In the genomic region with DNA sequence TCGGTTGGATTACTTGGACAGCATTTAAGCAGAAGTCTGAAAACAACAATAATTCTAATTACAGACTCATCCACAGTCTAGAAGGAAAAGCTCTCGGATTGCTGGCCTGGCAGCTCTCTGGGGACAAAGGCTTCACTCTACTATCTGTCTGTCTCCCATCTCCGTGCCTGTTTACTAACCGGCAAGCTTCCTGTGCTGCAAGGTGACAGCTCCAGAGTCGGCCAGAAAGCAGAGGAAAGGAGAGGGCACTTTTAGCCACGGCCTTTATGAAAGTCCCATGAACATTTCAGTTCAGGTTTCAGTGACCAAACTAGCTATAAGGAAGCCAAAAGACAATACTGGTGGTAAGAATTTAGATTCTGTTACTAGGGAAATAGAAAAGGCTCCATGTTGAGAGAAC, we compare ENCODE assay signal across 27 mouse cellular contexts. TPM values are rescaled to one million over a fixed set of nuclear protein-coding genes. Genes with fewer than 3 reads are reported as not detected.
DNase-seq lines count a peak whose midpoint lies in the region; ATAC-seq and TF ChIP-seq lines count a peak whose summit lies in the region.
"Had no signal": no experiment of that assay in that cellular context is flagged by ENCODE, and none has a peak within 500 bp of the region (broad histone marks: within the 10 kb centered on the region; RNA-seq: fewer than 3 reads in every experiment).

No protein-coding gene starts in this region.

- TF ChIP-seq CTCF in stomach, postnatal 0 days (IDR thresholded peaks at IDR 0.05; ENCODE audit: low read depth), result no peak

- H3K36me3 ChIP-seq in heart, embryonic 10.5 days, result no peaks in the 10 kb centered on the region
- H3K36me3 ChIP-seq in heart, embryonic 11.5 days (ENCODE audit: control insufficient read depth, insufficient read depth, low read length), result no peaks in the 10 kb centered on the region
- H3K36me3 ChIP-seq in stomach, postnatal 0 days (ENCODE audit: control insufficient read depth, insufficient read depth, low read length), result no peaks in the 10 kb centered on the region
- no peaks in the 10 kb centered on the region for H3K36me3 ChIP-seq in liver, embryonic 12.5 days
- H3K36me3 ChIP-seq: embryonic facial prominence, embryonic 13.5 days; embryonic facial prominence, embryonic 15.5 days; forebrain, embryonic 10.5 days; forebrain, embryonic 12.5 days; forebrain, embryonic 15.5 days had no signal

- H3K9ac ChIP-seq in heart, embryonic 11.5 days (ENCODE audit: low read depth, low read length), result no peak overlapping the region
- H3K9ac ChIP-seq in stomach, postnatal 0 days (ENCODE audit: low read length), result no peak overlapping the region
- H3K9ac ChIP-seq in liver, embryonic 12.5 days, result no peak overlapping the region
- H3K9ac ChIP-seq: embryonic facial prominence, embryonic 13.5 days; embryonic facial prominence, embryonic 15.5 days; forebrain, embryonic 12.5 days; forebrain, embryonic 15.5 days had no signal

- H3K4me1 ChIP-seq in heart, embryonic 10.5 days, result peaks cover 23% of the 10 kb centered on the region; the same call in 1 of the 2 replicates
- peaks cover 12% of the 10 kb centered on the region for H3K4me1 ChIP-seq in heart, embryonic 11.5 days (ENCODE audit: control insufficient read depth, insufficient read depth, low read length)
- no peaks in the 10 kb centered on the region for H3K4me1 ChIP-seq in stomach, postnatal 0 days (replicated peaks; ENCODE audit: control insufficient read depth, insufficient read depth)
- peaks cover 32% of the 10 kb centered on the region for H3K4me1 ChIP-seq in liver, embryonic 12.5 days
- H3K4me1 ChIP-seq: embryonic facial prominence, embryonic 13.5 days; forebrain, embryonic 15.5 days had no signal

- H3K27me3 ChIP-seq in heart, embryonic 10.5 days (ENCODE audit: insufficient read depth, poor library complexity, severe bottlenecking), result no peaks in the 10 kb centered on the region
- H3K27me3 ChIP-seq in heart, embryonic 11.5 days (ENCODE audit: control insufficient read depth, insufficient read depth, low read length), result no peaks in the 10 kb centered on the region
- no peaks in the 10 kb centered on the region for H3K27me3 ChIP-seq in stomach, postnatal 0 days (ENCODE audit: control insufficient read depth, insufficient read depth, low read length)
- no peaks in the 10 kb centered on the region for H3K27me3 ChIP-seq in liver, embryonic 12.5 days (replicated peaks)
- H3K27me3 ChIP-seq: embryonic facial prominence, embryonic 13.5 days; embryonic facial prominence, embryonic 15.5 days; forebrain, embryonic 12.5 days; forebrain, embryonic 15.5 days had no signal

- ATAC-seq in heart, embryonic 11.5 days (replicated peaks; ENCODE audit: insufficient number of reproducible peaks, low FRiP score, low TSS enrichment), result no peak
- no peak for ATAC-seq in stomach, postnatal 0 days (ENCODE audit: low FRiP score, low TSS enrichment)
- no peak for ATAC-seq in liver, embryonic 12.5 days
- ATAC-seq: forebrain, embryonic 15.5 days had no signal

- H3K9me3 ChIP-seq in heart, embryonic 10.5 days, result no peaks in the 10 kb centered on the region
- H3K9me3 ChIP-seq in heart, embryonic 11.5 days (replicated peaks; ENCODE audit: control insufficient read depth, low read length), result no peaks in the 10 kb centered on the region
- H3K9me3 ChIP-seq in stomach, postnatal 0 days (ENCODE audit: control insufficient read depth, low read length), result no peaks in the 10 kb centered on the region
- H3K9me3 ChIP-seq in liver, embryonic 12.5 days (replicated peaks), result no peaks in the 10 kb centered on the region
- H3K9me3 ChIP-seq: embryonic facial prominence, embryonic 13.5 days; embryonic facial prominence, embryonic 15.5 days; forebrain, embryonic 10.5 days; forebrain, embryonic 12.5 days; forebrain, embryonic 15.5 days had no signal

- no peak overlapping the region for H3K4me2 ChIP-seq in heart, embryonic 11.5 days
- H3K4me2 ChIP-seq in stomach, postnatal 0 days (replicated peaks; ENCODE audit: low read depth), result no peak overlapping the region
- no peak overlapping the region for H3K4me2 ChIP-seq in liver, embryonic 12.5 days
- H3K4me2 ChIP-seq: embryonic facial prominence, embryonic 13.5 days; embryonic facial prominence, embryonic 15.5 days; forebrain, embryonic 12.5 days; forebrain, embryonic 15.5 days had no signal

- no peak overlapping the region for H3K4me3 ChIP-seq in heart, embryonic 10.5 days
- H3K4me3 ChIP-seq in heart, embryonic 11.5 days (ENCODE audit: low read depth, low read length), result no peak overlapping the region
- H3K4me3 ChIP-seq in stomach, postnatal 0 days (ENCODE audit: low read depth, low read length), result no peak overlapping the region
- no peak overlapping the region for H3K4me3 ChIP-seq in liver, embryonic 12.5 days
- H3K4me3 ChIP-seq: embryonic facial prominence, embryonic 13.5 days; embryonic facial prominence, embryonic 15.5 days; erythroblast, embryonic 14.5 days; forebrain, embryonic 10.5 days; forebrain, embryonic 12.5 days; forebrain, embryonic 15.5 days had no signal

- intact Hi-C loops in heart, postnatal 14 days (cut with DNase I), result no loop called here

- WGBS in heart, embryonic 10.5 days, result 24% methylated on average over 6 of the region's 6 CpGs
- 32% methylated on average over 6 of the region's 6 CpGs for WGBS in heart, embryonic 11.5 days (ENCODE audit: insufficient replicate concordance)
- WGBS in stomach, postnatal 0 days, result 55% methylated on average over 6 of the region's 6 CpGs
- WGBS in liver, embryonic 12.5 days (ENCODE audit: insufficient replicate concordance), result 37% methylated on average over 6 of the region's 6 CpGs

- TF ChIP-seq EP300 in stomach, postnatal 0 days (optimal IDR thresholded peaks at IDR 0.05), result no peak

- DNase-seq in heart, adult 11 months, result peak; percentile 60
- DNase-seq in heart, postnatal 14 days, result no peak
- peak; percentile 63 for DNase-seq in heart, embryonic 10.5 days (ENCODE audit: low spot score)
- no peak for DNase-seq in stomach, postnatal 0 days (ENCODE audit: low spot score)
- DNase-seq: adrenal gland, adult 2 months; adrenal gland, postnatal 10 days; adrenal gland, postnatal 25 days; cerebellum, adult 11 months; cerebellum, adult 18-20 months; cerebellum, adult 8-10 months; cerebellum, adult 9-11 months; cerebellum, postnatal 14 days; cerebellum, postnatal 36 days; embryo, embryonic 11 days had no signal

- 0 out of 2 replicates have a peak overlapping the region, but pooled peaks have one; percentile 31 for H3K27ac ChIP-seq in heart, embryonic 10.5 days
- H3K27ac ChIP-seq in heart, embryonic 11.5 days (ENCODE audit: low read depth, low read length), result no peak overlapping the region
- H3K27ac ChIP-seq in stomach, postnatal 0 days (replicated peaks), result 0 out of 2 replicates have a peak overlapping the region, but pooled peaks have one; percentile 30
- H3K27ac ChIP-seq in liver, embryonic 12.5 days, result no peak overlapping the region
- H3K27ac ChIP-seq: embryonic facial prominence, embryonic 13.5 days; embryonic facial prominence, embryonic 15.5 days; forebrain, embryonic 10.5 days; forebrain, embryonic 12.5 days; forebrain, embryonic 15.5 days had no signal

RNA-seq across cellular contexts. Expression of a gene that starts 13.1 kb away (rescaled TPM):
- 10 to 100 TPM; 18.3 to 18.6 TPM for total RNA-seq in heart, postnatal 14 days (2021)
- 8.2 and 9.7 TPM in 2 replicates for polyA plus RNA-seq in heart, embryonic 10.5 days (2016; fragmentation: Nextera tagmentation; extraction: Ambion mirVana)
- 10.7 and 14.8 TPM in 2 replicates for polyA plus RNA-seq in heart, embryonic 11.5 days (2014; fragmentation: Nextera tagmentation; extraction: Ambion mirVana)
- 18.9 and 19.0 TPM in 2 replicates for polyA plus RNA-seq in stomach, postnatal 0 days (2015; fragmentation: Nextera tagmentation; extraction: Ambion mirVana)
- polyA plus RNA-seq in liver, embryonic 12.5 days (2016; fragmentation: Nextera tagmentation; extraction: Ambion mirVana), result 14.2 and 14.4 TPM in 2 replicates

RNA-seq across cellular contexts. Expression of a gene that starts 37.1 kb away (rescaled TPM):
- not detected for total RNA-seq in heart, postnatal 14 days (2021)
- polyA plus RNA-seq in heart, embryonic 10.5 days (2016; fragmentation: Nextera tagmentation; extraction: Ambion mirVana), result not detected in 2 replicates
- polyA plus RNA-seq in heart, embryonic 11.5 days (2014; fragmentation: Nextera tagmentation; extraction: Ambion mirVana), result not detected in 2 replicates
- 1.2 and 1.4 TPM in 2 replicates for polyA plus RNA-seq in stomach, postnatal 0 days (2015; fragmentation: Nextera tagmentation; extraction: Ambion mirVana)
- not detected in 2 replicates for polyA plus RNA-seq in liver, embryonic 12.5 days (2016; fragmentation: Nextera tagmentation; extraction: Ambion mirVana)
- total RNA-seq: adrenal gland, adult 2 months; common myeloid progenitor, adult 5-6 weeks; MEL had no signal
- polyA plus RNA-seq: adrenal gland, adult 2 months; brain, embryonic 14.5 days; C2C12; embryonic facial prominence, embryonic 11.5 days; embryonic facial prominence, embryonic 13.5 days; embryonic facial prominence, embryonic 15.5 days; erythroblast, embryonic 14.5 days; forebrain, embryonic 10.5 days; forebrain, embryonic 12.5 days; forebrain, embryonic 15.5 days had no signal

Comparison
In these comparisons a context has a peak if more than half of its experiments do, and no peak if none do; other contexts are left out.
1. DNase-seq: peak in heart, adult 11 months (single experiment) and heart, embryonic 10.5 days (single experiment); none in heart, postnatal 14 days (0 of 2) and stomach, postnatal 0 days (single experiment).
2. H3K27ac ChIP-seq: peak in heart, embryonic 10.5 days (single experiment) and stomach, postnatal 0 days (single experiment); none in heart, embryonic 11.5 days (single experiment) and liver, embryonic 12.5 days (single experiment).